Mouse (Mus musculus) thymus, postnatal 0 days (tissue): ENCODE results near the gene Ghrhr. TPM values are rescaled to one million over a fixed set of nuclear protein-coding genes. Genes with fewer than 3 reads are reported as not detected.
A peak's percentile ranks its signal among the peaks of the same experiment; 100 is the strongest.

ENCODE experiments used
- DNase-seq: peaks from one replicate; pipeline ENCODE4 v3.0.0-alpha.2; 2015; ENCODE audit warnings: low spot score
- polyA plus RNA-seq: library from polyadenylated mRNA; unstranded; fragments of >200 nt; fragmentation: Nextera tagmentation; extraction: Ambion mirVana; gene quantifications from 2 replicates; pipeline ENCODE4 v1.2.1, GENCODE M21; 2015

Ghrhr gene
- polyA plus RNA-seq, result 0.10 TPM in 2 replicates

GRCm38 (mm10) chr6:55376076-55376475 lies at the start of gene Ghrhr:
TSS of gene Ghrhr (plus strand) at chr6:55376295.
- DNase-seq, result no peak

DNA sequence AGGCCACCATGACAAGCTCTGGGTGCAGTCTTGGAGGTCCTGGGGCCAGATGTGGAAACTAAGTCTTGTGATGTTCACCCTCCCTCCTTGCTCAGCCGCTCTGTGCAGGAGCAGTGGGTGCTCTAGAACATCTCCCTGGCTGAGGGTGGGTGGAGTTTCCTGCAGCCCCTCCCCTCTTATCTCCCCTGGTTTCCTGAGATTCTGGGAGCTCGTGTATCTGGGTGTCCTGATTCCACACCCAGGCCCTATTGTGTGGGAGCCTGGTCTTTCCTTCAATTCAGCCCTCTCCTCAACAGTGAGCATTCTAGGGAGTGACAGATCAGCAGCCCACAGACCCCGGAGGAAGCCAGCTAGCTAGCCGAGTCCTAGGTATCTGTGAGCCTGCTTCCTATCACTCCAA lies 49.8 kb upstream of the Ghrhr start:
- DNase-seq, result no peak

- DNase-seq, result no peak
Observed at GRCm38 (mm10) chr6:55327326-55327725, 48.8 kb upstream of the Ghrhr start.

GRCm38 (mm10) chr6:55328179-55328578 lies 47.9 kb upstream of the Ghrhr start:
- DNase-seq, result no peak

GRCm38 (mm10) chr6:55331315-55331714 lies 44.8 kb upstream of the Ghrhr start:
- peak; percentile 7 for DNase-seq

GRCm38 (mm10) chr6:55332100-55332772 lies 43.9 kb upstream of the Ghrhr start:
- DNase-seq, result no peak

DNA sequence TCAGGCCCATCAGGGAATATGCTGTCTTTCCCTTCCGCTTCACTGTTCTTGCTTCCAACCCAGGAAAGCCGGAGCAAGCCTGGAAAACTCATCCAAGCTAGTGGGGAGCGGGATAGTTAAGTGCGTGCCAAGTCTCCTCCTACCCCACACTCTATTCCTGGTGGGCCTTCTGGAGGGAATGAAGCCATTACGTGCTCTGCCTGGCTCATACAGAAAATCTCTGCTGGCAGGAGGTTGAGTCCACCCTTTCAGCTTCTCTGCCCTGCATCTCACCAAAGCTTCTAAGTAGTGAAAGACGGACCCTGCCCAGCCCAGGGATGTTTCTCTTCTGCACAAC lies 43.4 kb upstream of the Ghrhr start:
- DNase-seq, result no peak

DNA sequence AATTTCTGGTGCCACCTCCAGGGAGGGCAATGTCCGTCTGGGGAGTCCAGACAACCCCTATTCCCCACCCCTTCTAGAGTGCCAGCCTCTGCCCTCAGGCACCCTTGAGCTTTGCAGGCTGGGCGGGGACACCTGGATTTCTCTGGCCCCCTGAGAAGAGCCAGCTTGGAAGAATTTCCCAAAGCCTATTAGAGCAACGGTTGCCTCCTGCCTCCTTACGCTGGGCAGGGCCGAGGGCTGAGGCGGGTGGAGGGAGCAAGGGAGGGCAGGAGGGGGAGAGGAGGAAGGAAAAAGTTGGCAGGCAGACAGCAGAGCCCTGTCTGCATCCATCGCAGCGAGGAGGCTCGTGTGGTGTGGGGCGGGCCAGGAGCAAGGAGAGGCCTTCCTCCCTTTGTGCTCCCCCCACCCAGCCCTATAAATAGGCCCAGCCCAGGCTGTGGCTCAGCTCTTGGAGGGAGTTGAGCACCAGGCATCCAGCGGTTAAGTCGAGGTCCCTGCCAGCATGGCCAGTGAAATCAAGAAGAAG lies 40.0 kb upstream of the Ghrhr start, which contains the start of gene Aqp1:
Aqp1 (plus strand) TSS at position 444 of the 526 bp plus-strand sequence.
- DNase-seq, result no peak

- DNase-seq, result no peak
Observed at GRCm38 (mm10) chr6:55337242-55337641, 38.9 kb upstream of the Ghrhr start.

GRCm38 (mm10) chr6:55338077-55338476 lies 38.0 kb upstream of the Ghrhr start:
- no peak for DNase-seq

GRCm38 (mm10) chr6:55338934-55339825 lies 36.9 kb upstream of the Ghrhr start:
- DNase-seq, result no peak

GRCm38 (mm10) chr6:55341688-55342087 lies 34.4 kb upstream of the Ghrhr start:
- no peak for DNase-seq

- no peak for DNase-seq
Observed at GRCm38 (mm10) chr6:55342328-55342727, 33.8 kb upstream of the Ghrhr start.

DNA sequence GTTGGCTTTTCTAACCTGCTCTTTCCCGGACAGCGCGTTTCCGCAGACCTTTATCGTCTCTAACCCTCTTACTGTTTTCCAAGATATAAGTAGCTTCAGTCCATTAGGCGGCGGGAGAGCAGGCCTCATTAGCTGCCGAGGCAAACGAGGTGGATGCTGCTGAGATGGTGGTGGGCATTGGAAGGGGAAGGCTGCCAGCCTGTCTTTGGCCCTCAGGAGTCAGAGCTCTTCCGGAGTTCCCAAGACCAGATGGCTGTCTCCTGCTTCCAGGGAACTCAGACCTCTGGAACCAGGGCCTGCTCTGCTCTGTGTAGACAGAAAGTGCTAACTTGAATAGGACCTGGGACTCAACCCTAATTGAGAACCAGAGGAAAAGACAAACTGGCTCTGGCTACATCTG lies 32.6 kb upstream of the Ghrhr start:
- no peak for DNase-seq

GRCm38 (mm10) chr6:55344291-55345016 lies 31.6 kb upstream of the Ghrhr start:
- no peak for DNase-seq

GRCm38 (mm10) chr6:55345264-55345663 lies 30.8 kb upstream of the Ghrhr start:
- no peak for DNase-seq

- no peak for DNase-seq
Observed at GRCm38 (mm10) chr6:55346491-55346890, 29.6 kb upstream of the Ghrhr start.

DNA sequence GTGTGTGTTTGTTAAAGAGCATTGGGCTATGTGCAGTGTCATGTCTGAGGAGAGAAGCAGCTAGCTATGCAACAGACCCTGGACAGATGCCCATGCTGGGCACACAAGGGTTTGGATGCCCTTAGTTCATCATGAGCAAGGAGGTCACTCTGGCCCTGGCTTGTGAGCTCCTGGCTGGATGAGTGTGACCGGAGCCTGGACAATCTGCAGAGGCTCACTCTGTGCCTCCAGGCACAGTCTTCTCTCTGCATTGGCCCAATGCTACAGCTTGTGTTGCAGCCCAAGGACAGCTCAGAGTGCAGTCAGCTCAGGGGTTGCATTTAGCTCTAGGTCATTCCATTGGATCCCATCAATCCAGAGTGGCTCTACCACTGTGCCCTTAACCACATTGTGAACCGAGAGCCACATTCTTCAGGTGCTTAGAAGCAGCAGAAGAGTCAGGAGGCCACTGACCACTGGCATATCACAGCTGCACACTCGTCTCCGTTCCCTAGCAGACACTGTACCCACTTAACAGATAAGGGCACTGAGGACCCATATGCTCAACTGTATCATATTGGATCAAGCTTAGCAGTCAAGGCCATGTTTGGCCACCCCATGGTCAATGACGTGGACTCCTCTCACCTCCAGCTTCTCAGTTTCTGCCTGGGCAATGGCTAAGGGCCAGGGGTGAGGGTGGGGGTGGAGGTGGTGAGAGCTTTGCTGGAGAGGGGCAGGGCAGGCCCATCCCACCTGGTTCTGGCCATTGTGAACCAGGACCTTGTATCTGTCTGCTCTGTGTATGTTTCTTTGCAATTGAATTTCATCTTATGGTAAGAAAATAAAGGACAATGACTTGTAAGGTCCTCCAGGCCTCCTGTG lies 28.2 kb upstream of the Ghrhr start:
- DNase-seq, result no peak

DNA sequence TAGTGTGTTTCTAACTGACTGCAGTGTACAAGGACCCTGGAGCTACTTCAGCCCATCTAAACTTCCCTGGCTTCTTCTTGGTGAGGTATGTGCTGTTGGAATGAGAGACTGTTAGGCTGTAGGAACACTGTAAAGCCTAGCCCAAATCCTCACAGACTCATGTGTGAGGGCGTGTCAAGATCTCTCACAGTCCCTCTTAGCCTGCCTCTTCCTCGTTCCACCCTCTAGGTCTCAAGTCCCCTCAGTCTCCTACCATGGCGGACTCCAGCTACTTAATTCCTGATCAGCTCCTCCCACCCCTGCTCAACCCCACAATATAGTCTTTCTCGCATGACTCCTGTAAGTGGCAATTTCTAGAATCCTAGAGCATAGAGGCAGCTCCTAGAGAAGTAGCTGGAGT lies 26.9 kb upstream of the Ghrhr start:
- DNase-seq, result no peak

DNA sequence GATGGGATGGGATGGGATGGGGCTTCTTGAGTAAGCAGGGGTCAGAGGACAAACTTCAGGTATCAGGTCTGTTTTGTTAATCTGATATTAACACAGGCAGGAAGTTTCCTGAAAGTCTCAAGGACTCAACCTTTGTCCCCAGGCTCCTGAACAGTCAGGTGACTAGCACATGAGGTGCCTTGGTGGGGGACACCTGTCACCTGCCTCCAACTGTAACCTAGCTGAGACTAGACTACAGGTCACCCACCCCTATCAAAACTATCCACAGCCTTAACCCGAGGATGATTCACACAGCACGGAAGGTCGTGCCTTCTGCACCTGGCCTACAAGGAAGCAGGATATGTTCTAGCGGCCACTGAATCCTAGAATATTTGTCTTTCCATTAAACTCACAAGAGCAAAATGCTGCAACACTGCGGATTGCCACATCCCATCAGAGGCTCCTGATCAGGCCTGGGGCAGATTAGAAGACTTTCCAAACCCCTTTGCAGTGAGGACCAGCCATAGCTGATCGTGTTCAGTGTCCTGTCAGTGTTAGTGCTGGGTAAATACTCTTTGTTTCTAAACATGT lies 25.6 kb upstream of the Ghrhr start:
- no peak for DNase-seq
